Mouse (Mus musculus): ENCODE data around the gene Epb41l1. TPM values are rescaled to one million over a fixed set of nuclear protein-coding genes. Genes with fewer than 3 reads are reported as not detected.

Epb41l1 gene
- polyA plus RNA-seq, 1 experiment from 2014 or later, result 0.49 TPM

DNA sequence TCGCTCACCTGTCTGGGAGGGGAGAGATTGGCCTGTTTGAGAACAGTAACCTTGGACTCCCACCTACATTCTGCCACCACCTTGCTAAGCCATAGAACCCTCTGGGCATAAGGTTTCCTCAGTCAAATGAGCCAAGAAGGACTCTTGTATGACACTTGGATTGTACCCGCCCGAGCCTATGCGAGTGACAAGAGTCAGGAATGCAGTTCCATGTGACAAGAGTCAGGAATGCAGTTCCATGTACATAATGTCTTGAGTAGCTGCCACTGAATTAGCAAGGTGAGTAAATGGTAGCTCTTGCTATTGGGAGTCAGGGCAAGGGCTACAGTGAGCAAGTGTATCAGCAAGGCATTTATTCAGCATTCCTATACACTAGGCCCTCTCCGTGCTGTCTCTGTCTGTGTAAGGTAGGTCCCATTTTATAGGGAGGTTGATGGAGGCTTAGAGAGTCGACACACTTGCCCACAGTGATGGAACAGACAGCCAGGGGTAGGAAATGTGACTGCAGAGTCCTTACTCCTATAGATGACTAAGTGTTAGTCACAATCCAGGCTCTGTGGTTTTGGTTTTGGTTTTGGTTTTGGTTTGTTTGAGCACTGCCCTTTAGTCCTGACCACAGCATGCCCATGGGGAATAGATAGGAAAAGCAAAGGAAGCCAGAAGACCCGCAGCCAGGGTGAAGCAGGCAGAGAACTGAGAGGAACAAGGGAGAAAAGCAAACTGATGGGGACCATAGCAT, 118.3 kb downstream of the Epb41l1 start:
- 70% methylated on average over 7 of the region's 7 CpGs for WGBS (ENCODE audit: insufficient replicate concordance)

DNA sequence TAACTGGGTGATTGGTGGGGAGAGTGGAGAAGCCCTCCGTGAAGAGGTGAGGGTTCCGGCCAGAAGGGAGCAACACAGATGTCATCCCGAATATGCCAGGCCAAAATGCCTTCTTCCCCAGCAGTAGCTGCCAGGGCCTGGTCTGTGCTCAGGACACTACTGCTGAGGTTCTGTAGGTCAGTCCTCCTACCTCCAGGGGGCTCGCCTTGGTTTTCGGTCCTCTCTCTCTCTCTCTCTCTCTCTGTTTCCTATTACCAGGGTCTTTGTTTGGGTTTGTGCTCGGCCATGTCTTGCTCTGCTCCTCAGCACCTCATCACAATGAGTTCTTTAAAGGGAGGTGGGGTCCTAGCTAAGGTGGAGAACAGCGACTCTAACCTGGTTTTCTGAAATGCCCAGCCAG, 120.3 kb downstream of the Epb41l1 start:
- no peak for DNase-seq
- WGBS (ENCODE audit: insufficient replicate concordance), result 80% methylated on average over 7 of the region's 7 CpGs

More for the DNA sequence above, 118.3 kb downstream of the Epb41l1 start:
- DNase-seq, result no peak
- Histone ChIP-seq H3K4me2 (ENCODE audit: low read depth, low read length) (no peak overlapping the region), H3K27ac (ENCODE audit: low read depth) (no peak overlapping the region), H3K36me3 (replicated peaks; ENCODE audit: insufficient read depth, low read length) (no peaks in the 10 kb centered on the region), H3K27me3 (ENCODE audit: insufficient read depth, low read length) (no peaks in the 10 kb centered on the region), H3K9ac (replicated peaks) (no peak overlapping the region), H3K4me1 (ENCODE audit: insufficient read depth) (no peaks in the 10 kb centered on the region), H3K9me3 (ENCODE audit: low read length) (no peaks in the 10 kb centered on the region), H3K4me3 (ENCODE audit: low read depth, low read length) (no peak overlapping the region)
- TF ChIP-seq EP300 (IDR thresholded peaks at IDR 0.05; ENCODE audit: low read depth), result no peak
- no peak for TF ChIP-seq CTCF (IDR thresholded peaks at IDR 0.05; ENCODE audit: low read depth)
- ATAC-seq, result no peak

DNA sequence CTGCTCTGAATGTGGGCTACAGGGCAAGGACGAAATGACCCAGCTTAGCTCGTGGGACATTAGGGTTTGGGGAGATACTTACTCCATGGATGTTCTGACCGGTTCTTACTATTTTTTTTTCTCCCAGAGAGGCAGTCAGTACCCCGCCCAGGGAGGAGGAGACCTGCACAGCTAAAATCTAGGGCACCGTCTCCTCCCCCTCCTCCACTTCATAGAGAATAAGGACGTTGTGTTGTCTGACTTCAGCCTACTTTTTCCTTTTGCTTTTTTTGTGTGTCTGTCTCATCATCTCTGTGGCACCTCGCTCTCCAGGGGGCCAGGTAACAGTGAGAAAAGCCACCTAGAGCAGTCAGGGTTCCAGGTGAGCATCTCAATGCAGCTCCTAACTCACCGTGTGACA, 121.7 kb downstream of the Epb41l1 start:
- no peaks in the 10 kb centered on the region for H3K27me3 ChIP-seq (ENCODE audit: insufficient read depth, low read length)
- no peaks in the 10 kb centered on the region for H3K9me3 ChIP-seq (ENCODE audit: low read length)
- DNase-seq (no peak), ATAC-seq (no peak)
- H3K36me3 ChIP-seq (replicated peaks; ENCODE audit: insufficient read depth, low read length), result no peaks in the 10 kb centered on the region
- no peak overlapping the region for H3K4me2 ChIP-seq (ENCODE audit: low read depth, low read length)
- H3K27ac ChIP-seq (ENCODE audit: low read depth), result no peak overlapping the region
- H3K4me1 ChIP-seq (ENCODE audit: insufficient read depth), result peaks cover 5% of the 10 kb centered on the region
- WGBS (ENCODE audit: insufficient replicate concordance), result 68% methylated on average over 7 of the region's 8 CpGs
- H3K4me3 ChIP-seq (ENCODE audit: low read depth, low read length), result no peak overlapping the region
- TF ChIP-seq EP300 (IDR thresholded peaks at IDR 0.05; ENCODE audit: low read depth) (no peak), CTCF (IDR thresholded peaks at IDR 0.05; ENCODE audit: low read depth) (no peak)
- H3K9ac ChIP-seq (replicated peaks), result no peak overlapping the region

More for the DNA sequence above, 120.3 kb downstream of the Epb41l1 start:
- no peak overlapping the region for H3K4me2 ChIP-seq (ENCODE audit: low read depth, low read length)
- no peaks in the 10 kb centered on the region for H3K4me1 ChIP-seq (ENCODE audit: insufficient read depth)
- no peaks in the 10 kb centered on the region for H3K9me3 ChIP-seq (ENCODE audit: low read length)
- no peaks in the 10 kb centered on the region for H3K27me3 ChIP-seq (ENCODE audit: insufficient read depth, low read length)
- no peak overlapping the region for H3K27ac ChIP-seq (ENCODE audit: low read depth)
- no peak overlapping the region for H3K4me3 ChIP-seq (ENCODE audit: low read depth, low read length)
- no peak for TF ChIP-seq EP300 (IDR thresholded peaks at IDR 0.05; ENCODE audit: low read depth)
- no peak for TF ChIP-seq CTCF (IDR thresholded peaks at IDR 0.05; ENCODE audit: low read depth)
- no peaks in the 10 kb centered on the region for H3K36me3 ChIP-seq (replicated peaks; ENCODE audit: insufficient read depth, low read length)
- no peak for ATAC-seq
- no peak overlapping the region for H3K9ac ChIP-seq (replicated peaks)

DNA sequence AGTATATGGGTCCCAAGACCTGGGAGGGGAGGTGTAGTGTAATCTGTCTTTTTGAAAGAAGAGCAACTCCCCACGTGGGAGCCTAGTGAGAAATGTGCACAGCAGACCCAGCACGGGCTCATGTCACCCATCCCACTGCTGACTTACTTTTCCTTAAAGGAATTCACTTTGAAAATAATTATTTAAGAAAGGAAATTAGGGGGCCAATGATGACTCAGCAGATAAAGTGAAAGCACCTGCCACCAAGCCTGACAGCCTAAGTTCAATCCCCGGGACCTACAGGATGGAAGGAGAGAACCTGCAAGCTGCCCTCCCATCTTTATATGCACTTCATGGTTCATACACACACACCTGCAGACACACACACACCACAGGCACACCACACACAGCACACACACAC, 123.1 kb downstream of the Epb41l1 start:
- H3K9ac ChIP-seq (replicated peaks), result no peak overlapping the region
- no peaks in the 10 kb centered on the region for H3K9me3 ChIP-seq (ENCODE audit: low read length)
- H3K4me3 ChIP-seq (ENCODE audit: low read depth, low read length), result no peak overlapping the region
- no peak overlapping the region for H3K4me2 ChIP-seq (ENCODE audit: low read depth, low read length)
- DNase-seq (no peak), ATAC-seq (no peak)
- H3K36me3 ChIP-seq (replicated peaks; ENCODE audit: insufficient read depth, low read length), result no peaks in the 10 kb centered on the region
- H3K4me1 ChIP-seq (ENCODE audit: insufficient read depth), result peaks cover 8% of the 10 kb centered on the region
- H3K27me3 ChIP-seq (ENCODE audit: insufficient read depth, low read length), result no peaks in the 10 kb centered on the region
- 64% methylated on average over 3 of the region's 3 CpGs for WGBS (ENCODE audit: insufficient replicate concordance)
- H3K27ac ChIP-seq (ENCODE audit: low read depth), result no peak overlapping the region
- TF ChIP-seq EP300 (IDR thresholded peaks at IDR 0.05; ENCODE audit: low read depth) (no peak), CTCF (IDR thresholded peaks at IDR 0.05; ENCODE audit: low read depth) (no peak)

DNA sequence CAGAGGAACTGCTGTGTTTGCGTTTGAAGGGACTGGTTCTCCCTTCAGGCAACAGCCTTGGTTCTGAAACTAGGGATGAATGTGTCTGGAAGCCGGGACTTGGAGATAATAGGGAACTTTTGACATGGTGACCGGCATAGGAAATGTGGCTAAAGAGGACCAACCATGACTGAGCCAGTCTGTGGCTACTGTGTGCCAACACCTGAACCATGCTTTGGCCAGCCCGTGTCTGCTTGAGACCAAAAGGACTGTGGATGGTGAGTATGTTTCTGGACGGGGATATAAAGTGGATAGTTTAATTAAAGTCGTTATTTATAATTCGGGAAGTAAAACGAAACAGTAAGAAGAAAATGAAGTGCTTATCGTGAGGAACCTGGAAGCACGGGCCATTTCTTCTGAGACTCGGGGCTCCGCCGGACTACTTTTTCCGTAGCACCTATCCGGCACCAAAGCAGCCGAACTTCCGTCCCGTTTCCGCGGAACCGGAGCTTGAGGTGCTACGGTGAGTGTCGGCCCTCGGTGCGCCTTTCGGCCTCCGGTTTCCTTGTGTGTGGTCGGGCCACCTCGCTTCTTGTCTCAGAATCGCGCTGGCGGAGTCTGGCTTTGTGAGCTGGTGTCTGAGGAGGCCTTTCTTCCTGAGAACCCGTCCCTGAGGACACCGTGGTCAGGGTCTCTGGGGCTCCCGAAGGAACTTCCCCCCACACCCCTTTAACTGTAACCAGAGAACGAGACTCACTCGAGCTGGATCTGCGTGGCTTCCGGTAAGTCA, 126.6 kb downstream of the Epb41l1 start, which contains the start of gene Aar2:
Gene Aar2 (plus strand): TSS at position 462 of the 769 bp plus-strand sequence.
- peak within 1 kb of the TSS; percentile 88 for H3K9ac ChIP-seq (replicated peaks)
- peak; percentile 88 for ATAC-seq
- peak within 1 kb of the TSS; percentile 82 for H3K4me3 ChIP-seq (ENCODE audit: low read depth, low read length)
- H3K9me3 ChIP-seq (ENCODE audit: low read length), result no peaks in the 10 kb centered on the region
- WGBS (ENCODE audit: insufficient replicate concordance), result 4% methylated on average over 39 of the region's 39 CpGs
- H3K4me1 ChIP-seq (ENCODE audit: insufficient read depth), result peaks cover 8% of the 10 kb centered on the region
- peak within 1 kb of the TSS; percentile 81 for H3K4me2 ChIP-seq (ENCODE audit: low read depth, low read length)
- H3K27ac ChIP-seq (ENCODE audit: low read depth), result peak within 1 kb of the TSS; percentile 85
- DNase-seq, result peak; percentile 87
- no peak for TF ChIP-seq EP300 (IDR thresholded peaks at IDR 0.05; ENCODE audit: low read depth)
- TF ChIP-seq CTCF (IDR thresholded peaks at IDR 0.05; ENCODE audit: low read depth), result no peak
- no peaks in the 10 kb centered on the region for H3K27me3 ChIP-seq (ENCODE audit: insufficient read depth, low read length)
- peaks cover 19% of the 10 kb centered on the region for H3K36me3 ChIP-seq (replicated peaks; ENCODE audit: insufficient read depth, low read length)

DNA sequence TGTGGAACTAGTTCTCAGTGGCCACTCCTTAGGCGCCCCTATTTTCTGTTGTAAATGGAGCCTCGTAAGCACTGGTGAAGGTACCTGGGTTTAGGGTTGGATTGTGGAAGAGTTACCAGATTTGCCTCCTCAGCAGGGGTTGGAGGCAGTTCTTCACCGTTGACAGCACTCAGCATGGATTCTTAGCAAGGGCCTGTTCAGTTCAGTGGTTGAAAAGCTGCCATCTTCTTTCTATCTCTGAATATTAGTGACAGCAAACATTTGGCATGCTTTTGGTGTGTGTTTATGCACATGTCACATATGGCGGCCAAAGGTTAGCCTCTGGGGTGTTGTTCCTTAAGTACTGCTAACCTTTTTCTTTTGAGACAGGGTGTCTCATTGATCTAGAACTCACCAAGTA, 131.7 kb downstream of the Epb41l1 start:
- no peaks in the 10 kb centered on the region for H3K9me3 ChIP-seq (ENCODE audit: low read length)
- no peak overlapping the region for H3K4me3 ChIP-seq (ENCODE audit: low read depth, low read length)
- no peak overlapping the region for H3K27ac ChIP-seq (ENCODE audit: low read depth)
- 91% methylated on average over 4 of the region's 4 CpGs for WGBS (ENCODE audit: insufficient replicate concordance)
- no peak overlapping the region for H3K9ac ChIP-seq (replicated peaks)
- peaks cover 50% of the 10 kb centered on the region for H3K36me3 ChIP-seq (replicated peaks; ENCODE audit: insufficient read depth, low read length)
- no peak overlapping the region for H3K4me2 ChIP-seq (ENCODE audit: low read depth, low read length)
- DNase-seq (no peak), ATAC-seq (no peak)
- H3K4me1 ChIP-seq (ENCODE audit: insufficient read depth), result 0 out of 2 replicates have a peak, but pooled peaks cover 3% of the 10 kb centered on the region
- H3K27me3 ChIP-seq (ENCODE audit: insufficient read depth, low read length), result no peaks in the 10 kb centered on the region
- no peak for TF ChIP-seq EP300 (IDR thresholded peaks at IDR 0.05; ENCODE audit: low read depth)
- TF ChIP-seq CTCF (IDR thresholded peaks at IDR 0.05; ENCODE audit: low read depth), result no peak

All from liver, postnatal 0 days (tissue).